Mouse (Mus musculus) adrenal gland, postnatal 4 days (tissue): ENCODE data around the gene DXBay18. TPM values are rescaled to one million over a fixed set of nuclear protein-coding genes. Genes with fewer than 3 reads are reported as not detected.
"Not testable (repeated sequence)": the region's sequence is repeated elsewhere in the genome, so short reads cannot be mapped to it uniquely, and the experiment has no call there.

Experiments
- DNase-seq, 2 experiments: peaks; one replicate each; pipeline ENCODE4 v3.0.0; 2021 to 2022; ENCODE audit warnings: low spot score in 2 of 2, mixed read lengths in 2 of 2
- long read RNA-seq, 2 experiments: library from polyadenylated mRNA; stranded (forward); transcript quantifications; one replicate each; pipeline ENCODE4 v2.0.0; 2021
- total RNA-seq, 2 experiments: library from RNA; stranded (reverse); gene quantifications; 2 replicates each; pipeline ENCODE4 v1.2.3; 2021

DXBay18 gene
- total RNA-seq: not detected
- long read RNA-seq, experiment 1: 0 reads
- long read RNA-seq, experiment 2: 0 reads

DNA sequence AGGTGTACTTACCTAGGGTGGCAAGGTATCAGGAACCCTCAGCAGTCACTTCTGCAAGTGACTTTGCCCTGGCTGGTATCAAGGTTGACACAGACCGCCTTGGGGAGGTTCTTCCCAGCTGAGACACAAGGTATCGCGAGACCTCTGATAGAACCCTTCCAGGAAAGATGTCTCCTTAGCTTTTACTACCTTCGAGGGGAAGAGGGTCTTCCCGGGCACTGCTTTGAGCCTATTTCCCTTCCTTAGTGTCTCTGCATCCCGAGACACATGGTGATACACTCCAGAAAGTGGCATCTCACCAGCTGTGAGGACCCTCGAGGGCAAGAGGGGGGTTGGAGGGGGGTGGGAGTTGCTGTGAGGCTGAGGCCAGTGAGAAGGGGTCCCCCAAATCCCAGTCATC, at the start of gene DXBay18:
TSS of gene DXBay18 (minus strand) at position 101 of the 400 bp plus-strand sequence.
- not testable (repeated sequence) for DNase-seq

DNA sequence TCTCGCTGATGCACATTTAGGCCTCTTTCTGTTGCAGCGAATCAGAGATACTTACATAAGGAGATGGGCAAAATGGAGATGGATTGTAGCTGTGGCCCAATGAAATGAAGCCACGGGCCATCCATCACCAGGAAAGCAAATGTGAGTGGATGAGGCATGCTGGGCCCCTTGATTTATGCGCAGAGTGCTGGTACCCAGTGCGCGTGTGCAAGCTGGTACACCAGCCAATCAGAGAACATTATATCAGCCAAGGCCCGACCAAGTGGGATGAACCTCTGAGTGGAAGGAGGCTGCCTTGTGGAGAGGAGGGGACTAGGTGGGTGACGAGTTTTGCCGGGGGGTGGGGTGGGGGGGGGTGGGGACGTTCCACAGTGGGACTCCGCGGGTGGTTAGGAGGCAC, 42.7 kb upstream of the DXBay18 start, which contains the start of gene Xlr3b:
TSS of gene Xlr3b (plus strand) at position 274 of the 400 bp plus-strand sequence.
- not testable (repeated sequence) for DNase-seq

DNA sequence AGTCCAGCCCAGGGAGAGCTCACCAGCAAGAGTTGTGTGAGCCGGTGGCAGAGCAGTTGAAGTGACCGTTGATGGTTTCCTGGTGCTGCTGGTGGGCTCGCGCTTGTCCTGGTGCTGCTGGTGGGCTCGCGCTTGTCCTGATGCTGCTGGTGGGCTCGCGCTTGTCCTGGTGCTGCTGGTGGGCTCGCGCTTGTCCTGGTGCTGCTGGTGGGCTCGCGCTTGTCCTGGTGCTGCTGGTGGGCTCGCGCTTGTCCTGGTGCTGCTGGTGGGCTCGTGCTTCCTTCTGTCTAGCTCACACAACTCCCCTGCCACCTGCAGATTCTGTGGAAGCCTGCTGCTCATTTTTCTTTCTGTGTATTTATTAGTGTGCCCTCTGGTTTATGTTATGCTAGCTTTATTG, 27.6 kb upstream of the DXBay18 start, which contains the start of gene Spin2d:
TSS of gene Spin2d (minus strand) at position 101 of the 400 bp plus-strand sequence.
- DNase-seq: not testable (repeated sequence)

DNA sequence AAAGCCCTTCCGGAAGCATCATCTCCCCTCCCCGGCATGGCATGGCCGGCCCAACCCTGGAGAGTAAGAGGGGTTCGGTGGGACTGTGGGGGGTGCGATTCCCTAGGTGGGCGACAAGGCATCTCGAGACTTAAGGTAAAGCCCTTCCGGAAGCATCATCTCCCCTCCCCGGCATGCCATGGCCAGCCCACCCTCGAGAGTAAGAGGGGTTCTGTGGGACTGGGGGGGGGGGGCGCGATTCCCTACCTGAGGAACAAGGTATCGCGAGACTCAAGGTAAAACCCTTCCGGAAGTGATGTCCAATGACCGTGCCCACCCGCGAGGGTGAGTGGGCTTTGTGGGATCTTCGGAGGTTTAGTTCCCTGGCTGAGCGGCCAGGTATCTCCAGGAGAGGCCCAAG, 754 bp downstream of the DXBay18 start, which contains the start of gene Xlr5b:
TSS of gene Xlr5b (plus strand) at position 301 of the 400 bp plus-strand sequence.
- not testable (repeated sequence) for DNase-seq

DNA sequence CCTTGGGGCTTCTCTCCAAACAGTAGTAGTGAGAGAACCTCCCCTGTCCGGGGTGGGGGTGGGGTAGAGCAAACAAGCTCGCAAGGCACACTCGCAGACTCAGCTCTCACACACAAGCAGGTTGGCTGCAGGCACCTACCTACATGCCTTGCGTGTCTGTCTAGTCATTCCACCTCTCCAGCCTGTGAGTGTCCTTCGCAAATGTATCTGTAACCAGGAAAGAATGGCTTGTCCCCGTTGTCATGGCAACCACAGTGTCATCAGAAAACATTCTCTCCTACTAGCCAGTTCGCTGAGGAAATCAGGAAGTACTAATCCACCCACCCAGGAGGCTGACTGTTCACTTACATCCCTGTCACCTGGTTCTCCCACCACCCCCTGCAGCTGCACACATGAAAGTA, 6.0 kb downstream of the DXBay18 start:
- not testable (repeated sequence) for DNase-seq

DNA sequence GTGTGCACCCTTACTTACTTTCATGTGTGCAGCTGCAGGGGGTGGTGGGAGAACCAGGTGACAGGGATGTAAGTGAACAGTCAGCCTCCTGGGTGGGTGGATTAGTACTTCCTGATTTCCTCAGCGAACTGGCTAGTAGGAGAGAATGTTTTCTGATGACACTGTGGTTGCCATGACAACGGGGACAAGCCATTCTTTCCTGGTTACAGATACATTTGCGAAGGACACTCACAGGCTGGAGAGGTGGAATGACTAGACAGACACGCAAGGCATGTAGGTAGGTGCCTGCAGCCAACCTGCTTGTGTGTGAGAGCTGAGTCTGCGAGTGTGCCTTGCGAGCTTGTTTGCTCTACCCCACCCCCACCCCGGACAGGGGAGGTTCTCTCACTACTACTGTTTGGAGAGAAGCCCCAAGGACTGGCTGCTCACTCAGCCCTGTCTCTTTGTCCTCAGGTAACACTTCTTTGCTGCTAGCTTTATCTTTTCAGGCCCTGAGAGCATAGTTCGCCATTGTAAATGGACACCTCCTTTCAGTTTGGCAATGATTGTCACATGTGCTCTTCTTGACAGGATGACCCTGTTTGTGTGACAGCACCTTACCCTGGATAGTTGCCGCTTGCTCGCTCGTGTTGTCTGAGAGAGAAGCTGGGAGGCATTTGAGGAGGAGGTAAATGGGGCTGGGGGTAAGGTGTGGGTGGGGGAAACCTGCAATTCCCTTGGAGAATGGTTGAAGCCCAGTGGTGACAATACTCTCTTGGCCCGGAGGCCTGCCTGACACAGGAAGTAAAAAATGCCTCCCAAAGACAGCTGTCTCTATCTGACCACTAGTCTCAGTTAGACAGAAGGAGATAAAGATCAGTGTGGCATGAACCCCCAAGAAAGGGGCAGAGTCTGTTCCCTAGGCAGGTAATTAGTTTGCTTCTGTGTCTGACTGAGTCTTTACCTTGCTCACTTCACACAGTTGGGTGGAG, 26.1 kb downstream of the DXBay18 start:
- not testable (repeated sequence) for DNase-seq

DNA sequence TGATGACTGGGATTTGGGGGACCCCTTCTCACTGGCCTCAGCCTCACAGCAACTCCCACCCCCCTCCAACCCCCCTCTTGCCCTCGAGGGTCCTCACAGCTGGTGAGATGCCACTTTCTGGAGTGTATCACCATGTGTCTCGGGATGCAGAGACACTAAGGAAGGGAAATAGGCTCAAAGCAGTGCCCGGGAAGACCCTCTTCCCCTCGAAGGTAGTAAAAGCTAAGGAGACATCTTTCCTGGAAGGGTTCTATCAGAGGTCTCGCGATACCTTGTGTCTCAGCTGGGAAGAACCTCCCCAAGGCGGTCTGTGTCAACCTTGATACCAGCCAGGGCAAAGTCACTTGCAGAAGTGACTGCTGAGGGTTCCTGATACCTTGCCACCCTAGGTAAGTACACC, 32.5 kb downstream of the DXBay18 start, which contains the start of gene Gm14685:
TSS of gene Gm14685 (plus strand) at position 301 of the 400 bp plus-strand sequence.
- DNase-seq: not testable (repeated sequence)

DNA sequence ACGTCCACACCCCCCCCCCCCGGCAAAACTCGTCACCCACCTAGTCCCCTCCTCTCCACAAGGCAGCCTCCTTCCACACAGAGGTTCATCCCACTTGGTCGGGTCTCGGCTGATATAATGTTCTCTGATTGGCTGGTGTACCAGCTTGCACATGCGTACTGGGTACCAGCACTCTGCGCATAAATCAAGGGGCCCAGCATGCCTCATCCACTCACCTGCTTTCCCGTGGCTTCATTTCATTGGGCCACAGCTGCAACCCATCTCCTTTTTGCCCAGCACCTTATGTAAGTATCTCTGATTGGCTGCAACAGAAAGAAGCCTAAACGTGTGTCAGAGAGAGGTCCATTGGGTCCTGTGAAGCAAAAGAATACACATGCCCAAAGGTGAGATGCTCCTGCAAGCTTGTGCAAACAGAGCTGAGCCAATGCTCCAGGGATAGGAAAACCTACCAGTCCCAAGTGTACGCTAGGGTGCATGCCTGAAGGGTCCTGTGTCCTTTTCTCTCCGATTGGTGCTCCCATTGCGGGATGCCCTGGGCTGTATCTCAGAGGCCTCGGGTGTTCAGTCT, 52.2 kb downstream of the DXBay18 start, which contains the start of gene Xlr3a:
TSS of gene Xlr3a (minus strand) at position 155 of the 568 bp plus-strand sequence.
- DNase-seq: not testable (repeated sequence)

Other genes starting within 250 kb of the DXBay18 start
- 10 to 100 TPM; 45.9 to 46.0 TPM for gene Cetn2, start 231.0 kb downstream of the DXBay18 start, total RNA-seq
- gene Nsdhl, start 230.9 kb downstream of the DXBay18 start, total RNA-seq: 10 to 100 TPM; 25.2 to 25.5 TPM
- 1 to 10 TPM; 5.3 to 7.2 TPM for gene Zfp185, start 162.1 kb downstream of the DXBay18 start, total RNA-seq
- under 1 TPM in 1 of 2 experiments, not detected in 1; 0.20 TPM for gene Pnma5, start 112.3 kb downstream of the DXBay18 start, total RNA-seq
- 1 to 10 TPM; 1.5 to 1.6 TPM for gene Pnma3, start 84.7 kb downstream of the DXBay18 start, total RNA-seq
- 1 to 10 TPM in 1 of 2 experiments, not detected in 1; 1.3 TPM for gene Xlr4a, start 67.0 kb downstream of the DXBay18 start, total RNA-seq
- 1 to 10 TPM; 1.5 to 2.5 TPM for gene Xlr3a, start 52.4 kb downstream of the DXBay18 start, total RNA-seq
- under 1 TPM; 0.22 to 0.65 TPM for gene Gm14685, start 32.4 kb downstream of the DXBay18 start, total RNA-seq
- gene Xlr5b, start 654 bp downstream of the DXBay18 start, total RNA-seq: under 1 TPM in 1 of 2 experiments, not detected in 1; 0.31 TPM
- not detected for gene Spin2d, start 27.5 kb upstream of the DXBay18 start, total RNA-seq
- gene Xlr3b, start 42.8 kb upstream of the DXBay18 start, total RNA-seq: 10 to 100 TPM in 1 of 2 experiments, 1 to 10 TPM in 1; 4.5 to 14.5 TPM
- 1 to 10 TPM in 1 of 2 experiments, under 1 TPM in 1; 0.53 to 1.7 TPM for gene Xlr4b, start 64.9 kb upstream of the DXBay18 start, total RNA-seq
- 1 to 10 TPM; 9.0 to 9.8 TPM for gene F8a, start 78.8 kb upstream of the DXBay18 start, total RNA-seq
- gene Xlr4c, start 93.7 kb upstream of the DXBay18 start, total RNA-seq: not detected
- gene Xlr3c, start 115.9 kb upstream of the DXBay18 start, total RNA-seq: under 1 TPM in 1 of 2 experiments, not detected in 1; 0.20 TPM
- not detected for gene Xlr5a, start 143.5 kb upstream of the DXBay18 start, total RNA-seq
- gene Xlr5c, start 143.5 kb upstream of the DXBay18 start, total RNA-seq: not detected
- gene Gm45015, start 187.4 kb upstream of the DXBay18 start, total RNA-seq: not detected
- gene Zfp275, start 193.2 kb upstream of the DXBay18 start, total RNA-seq: 10 to 100 TPM; 26.6 to 28.8 TPM
- gene Gm18336, start 249.3 kb upstream of the DXBay18 start, total RNA-seq: not detected